Mouse (Mus musculus) myocyte (in vitro differentiated cells): ENCODE measurements at regions not wholly inside any gene's neighbourhood (a gene's known extent, or its start where the extent isn't known, plus 50 kb on each side); places are given as distances from the start of the nearest gene placed in this dataset.

Source experiments
- H3K27me3 ChIP-seq: one replicate; pipeline ENCODE4 v1.6.1; 2011; ENCODE audit not compliant: control insufficient read depth, insufficient read depth, insufficient read length
- H3K36me3 ChIP-seq: one replicate; pipeline ENCODE4 v1.6.1; 2011; ENCODE audit not compliant: control insufficient read depth, insufficient read depth
- H3K4me2 ChIP-seq: one replicate; pipeline ENCODE4 v1.6.1; 2011; ENCODE audit warnings: low read depth, control low read depth
- H3K4me3 ChIP-seq: one replicate; pipeline ENCODE4 v1.5.1; 2011; ENCODE audit warnings: mild to moderate bottlenecking, control low read depth, moderate library complexity
- H3K79me2 ChIP-seq: one replicate; pipeline ENCODE4 v1.6.1; 2011; ENCODE audit not compliant: control insufficient read depth, insufficient read depth
- H3ac ChIP-seq: one replicate; pipeline ENCODE4 v1.6.1; 2011; ENCODE audit not compliant: control insufficient read depth, insufficient read length
- CEBPB ChIP-seq: IDR thresholded peaks from 2 replicates; pipeline ENCODE4 v1.6.1; 2011; ENCODE audit warnings: mild to moderate bottlenecking, moderate library complexity; ENCODE audit not compliant: poor library complexity, insufficient read depth, severe bottlenecking
- E2F4 ChIP-seq: IDR thresholded peaks from one replicate; pipeline ENCODE4 v1.6.1; 2011; ENCODE audit warnings: mild to moderate bottlenecking, control low read depth, moderate library complexity; ENCODE audit not compliant: insufficient read depth
- MAX ChIP-seq: IDR thresholded peaks from one replicate; pipeline ENCODE4 v1.6.1; 2011; ENCODE audit warnings: low read depth, mild to moderate bottlenecking, control low read depth
- MYOD1 ChIP-seq, 3 experiments: IDR thresholded peaks; one replicate each; pipeline ENCODE4 v1.6.1; 2011; ENCODE audit warnings: control low read depth in 2 of 3, low read depth in 2 of 3, mild to moderate bottlenecking in 2 of 3, moderate library complexity in 1 of 3; ENCODE audit not compliant: insufficient read length in 2 of 3, control insufficient read depth in 1 of 3
- MYOG ChIP-seq, 3 experiments: IDR thresholded peaks; one replicate each; pipeline ENCODE4 v1.6.1; 2011; ENCODE audit warnings: control low read depth in 2 of 3, low read depth in 2 of 3, mild to moderate bottlenecking in 2 of 3; ENCODE audit not compliant: insufficient read length in 2 of 3, control insufficient read depth in 1 of 3, insufficient read depth in 1 of 3
- POLR2A ChIP-seq: IDR thresholded peaks from one replicate; pipeline ENCODE4 v1.6.1; 2011; ENCODE audit warnings: low read depth, mild to moderate bottlenecking, control low read depth, moderate library complexity; ENCODE audit not compliant: insufficient read length
- POLR2AphosphoS2 ChIP-seq: IDR thresholded peaks from one replicate; pipeline ENCODE4 v1.6.1; 2011; ENCODE audit warnings: low read depth, control low read depth; ENCODE audit not compliant: insufficient read length
- REST ChIP-seq: IDR thresholded peaks from one replicate; pipeline ENCODE4 v1.6.1; 2011; ENCODE audit warnings: mild to moderate bottlenecking, control low read depth, moderate library complexity; ENCODE audit not compliant: insufficient read depth, insufficient read length
- SRF ChIP-seq: IDR thresholded peaks from one replicate; pipeline ENCODE4 v1.6.1; 2011; ENCODE audit warnings: low read depth; ENCODE audit not compliant: control insufficient read depth, insufficient read length
- TCF12 ChIP-seq: IDR thresholded peaks from one replicate; pipeline ENCODE4 v1.6.1; 2011; ENCODE audit warnings: mild to moderate bottlenecking, control low read depth; ENCODE audit not compliant: poor library complexity, insufficient read depth, severe bottlenecking
- TCF3 ChIP-seq: IDR thresholded peaks from one replicate; pipeline ENCODE4 v1.6.1; 2011; ENCODE audit warnings: low read depth, control low read depth; ENCODE audit not compliant: insufficient read length
- USF1 ChIP-seq: IDR thresholded peaks from one replicate; pipeline ENCODE4 v1.6.1; 2011; ENCODE audit warnings: low read depth, mild to moderate bottlenecking, control low read depth, moderate library complexity

DNA sequence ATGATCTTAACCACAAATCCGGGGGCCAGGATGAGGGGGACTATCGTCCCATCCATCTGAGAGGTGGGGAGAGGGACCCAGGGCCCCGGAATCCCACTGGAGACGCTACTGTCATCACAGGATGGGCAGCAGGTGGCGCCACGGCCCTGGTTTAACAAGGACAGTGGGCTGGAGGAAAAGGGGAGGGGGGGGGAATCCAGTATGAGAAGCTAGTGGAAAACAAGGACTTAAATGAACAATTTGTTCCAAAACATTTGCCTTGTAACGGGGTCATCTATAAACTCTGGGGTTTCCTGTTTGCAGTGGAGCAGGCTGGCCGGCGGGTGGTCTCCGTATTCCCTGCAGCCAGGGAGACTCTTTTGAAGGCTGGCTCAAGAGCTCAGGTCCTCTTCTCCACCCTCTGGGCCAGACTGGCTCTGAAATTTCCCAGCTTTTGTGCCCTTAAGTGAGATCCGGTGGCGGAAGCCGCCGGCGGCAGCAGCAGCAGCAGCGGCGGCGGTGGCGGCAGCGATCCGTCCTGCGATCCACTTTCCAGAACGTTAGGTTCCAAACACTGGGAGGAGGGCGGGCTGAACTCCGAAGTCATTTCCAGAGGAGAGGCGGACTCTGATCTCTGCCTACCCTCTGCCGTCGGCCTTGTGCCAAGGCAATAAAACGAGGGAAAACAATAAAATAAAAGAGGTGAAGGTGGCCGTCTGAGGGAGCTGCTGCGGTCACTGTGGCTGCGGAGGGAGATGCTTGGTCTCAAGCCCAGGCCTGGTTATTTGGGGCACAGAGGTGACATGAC lies 86.8 kb downstream of the 2410131K14Rik start:
- Histone ChIP-seq H3K4me2 (peak overlapping the region; percentile 90), H3K27me3 (no peaks in the 10 kb centered on the region), H3K36me3 (no peaks in the 10 kb centered on the region), H3K79me2 (no peaks in the 10 kb centered on the region), H3ac (no peak overlapping the region), H3K4me3 (peak overlapping the region; percentile 13)
- TF ChIP-seq POLR2A: no peak
- TF ChIP-seq SRF: no peak
- no peak for TF ChIP-seq USF1
- TF ChIP-seq POLR2AphosphoS2: no peak
- no peak for TF ChIP-seq REST

DNA sequence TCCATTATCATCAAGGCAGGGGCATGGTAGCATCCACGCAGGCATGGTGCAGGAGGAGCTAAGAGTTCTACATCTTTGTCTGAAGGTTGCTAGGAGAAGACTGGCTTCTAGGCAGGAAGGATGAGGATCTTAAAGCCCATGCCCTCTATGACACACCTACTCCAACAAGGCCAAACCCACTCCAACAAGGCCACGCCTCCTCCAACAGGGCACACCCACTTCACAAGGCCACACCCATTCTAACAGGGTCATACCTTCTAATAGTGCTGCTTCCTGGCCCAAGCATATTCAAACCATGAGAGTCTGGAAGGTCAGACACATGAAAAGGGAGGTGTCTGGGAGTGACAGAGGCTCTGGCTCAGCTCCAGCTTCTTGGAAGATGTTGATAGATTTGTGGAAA lies 89.0 kb downstream of the 2410131K14Rik start:
- no peaks in the 10 kb centered on the region for H3K27me3 ChIP-seq
- no peak overlapping the region for H3K4me3 ChIP-seq
- TF ChIP-seq MYOD1 (IDR thresholded peaks at IDR 0.05; ENCODE audit: control insufficient read depth in 1 of 3, insufficient read length in 2 of 3, low read depth in 2 of 3): no peak
- TF ChIP-seq CEBPB: no peak
- TF ChIP-seq SRF: no peak
- no peak for TF ChIP-seq TCF3
- TF ChIP-seq REST: no peak
- TF ChIP-seq MAX: no peak
- no peak for TF ChIP-seq MYOG (IDR thresholded peaks at IDR 0.05; ENCODE audit: control insufficient read depth in 1 of 3, insufficient read depth in 1 of 3, insufficient read length in 2 of 3, low read depth in 2 of 3)
- TF ChIP-seq USF1: no peak
- no peak for TF ChIP-seq E2F4
- TF ChIP-seq TCF12: no peak
- TF ChIP-seq POLR2A: no peak
- no peak for TF ChIP-seq POLR2AphosphoS2
- no peak overlapping the region for H3K4me2 ChIP-seq
- no peak overlapping the region for H3ac ChIP-seq
- no peaks in the 10 kb centered on the region for H3K79me2 ChIP-seq
- no peaks in the 10 kb centered on the region for H3K36me3 ChIP-seq

DNA sequence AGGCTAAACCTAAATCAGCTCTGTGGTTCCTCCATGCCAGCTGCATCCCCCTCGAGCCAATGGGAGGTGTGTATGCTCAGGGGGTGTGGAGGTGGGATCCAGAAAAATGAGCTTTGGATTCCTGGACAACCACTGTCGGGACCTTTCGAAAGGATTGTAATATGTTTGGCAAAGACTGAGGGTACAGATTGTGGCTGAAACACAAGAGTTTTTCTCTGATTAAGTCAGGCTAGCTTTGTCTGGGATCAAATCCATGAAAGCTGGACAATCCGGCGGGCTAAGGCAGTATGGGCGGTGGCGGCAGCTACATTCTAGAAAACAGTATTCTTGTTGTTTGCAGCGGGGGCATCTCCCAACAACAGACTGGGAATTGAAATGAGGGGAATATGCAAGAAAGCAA lies 93.2 kb downstream of the 2410131K14Rik start:
- Histone ChIP-seq H3ac (no peak overlapping the region), H3K79me2 (no peaks in the 10 kb centered on the region), H3K4me2 (no peak overlapping the region), H3K36me3 (no peaks in the 10 kb centered on the region), H3K4me3 (no peak overlapping the region), H3K27me3 (peaks cover under 1% of the 10 kb centered on the region)
- TF ChIP-seq POLR2AphosphoS2 (no peak), TCF3 (no peak), MYOD1 (IDR thresholded peaks at IDR 0.05; ENCODE audit: control insufficient read depth in 1 of 3, insufficient read length in 2 of 3, low read depth in 2 of 3) (no peak)

DNA sequence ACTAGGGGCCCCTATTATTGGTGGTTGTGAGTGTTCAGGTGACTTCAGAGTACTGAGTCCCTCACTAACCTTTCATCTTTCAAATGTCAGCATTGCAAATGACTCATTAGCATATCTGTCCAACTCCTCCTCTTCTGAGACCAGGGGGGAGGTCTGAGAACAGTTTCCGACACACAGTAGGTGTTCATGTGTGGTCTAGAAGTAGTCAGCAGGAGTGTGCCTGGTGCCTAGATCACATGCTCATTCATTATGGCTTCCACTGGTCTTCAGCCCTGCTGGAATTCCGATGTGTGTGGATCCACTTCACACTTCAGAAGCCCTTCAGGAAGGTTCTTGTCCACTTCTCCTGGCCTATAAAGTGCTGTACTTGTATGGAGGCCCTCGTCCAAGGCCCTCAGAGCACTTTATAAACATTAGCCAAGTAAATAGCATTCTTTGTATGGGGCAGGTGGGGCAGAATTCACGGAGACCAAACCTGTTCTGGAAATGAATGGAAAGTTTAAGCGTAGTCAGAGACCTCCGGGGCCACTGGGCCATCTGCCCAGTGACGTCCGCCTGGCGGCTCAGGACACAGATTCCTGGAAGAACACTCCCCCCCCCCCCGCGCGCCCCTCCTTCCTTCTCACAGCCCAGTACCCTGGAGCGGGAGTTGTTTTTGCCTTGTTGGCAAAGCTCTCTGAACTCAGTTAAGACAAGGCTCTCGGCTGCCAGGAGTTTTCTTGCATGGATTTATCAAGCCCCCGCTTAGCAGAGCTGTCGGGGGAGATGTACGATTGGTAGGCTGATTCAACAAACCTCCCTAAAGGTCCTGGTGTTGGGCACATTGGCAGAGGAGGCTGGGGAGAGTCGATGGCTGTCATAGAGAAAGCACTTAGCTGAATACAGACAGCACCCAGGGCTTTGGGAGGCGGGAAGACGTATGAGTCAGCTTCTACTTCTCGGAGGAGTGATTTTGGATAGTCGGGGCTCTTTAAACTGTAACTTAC lies 94.9 kb downstream of the 2410131K14Rik start:
- Histone ChIP-seq H3K4me3 (no peak overlapping the region), H3K79me2 (no peaks in the 10 kb centered on the region), H3K36me3 (no peaks in the 10 kb centered on the region), H3ac (no peak overlapping the region), H3K27me3 (peaks cover 7% of the 10 kb centered on the region), H3K4me2 (peak overlapping the region; percentile 64)
- TF ChIP-seq USF1 (no peak), CEBPB (no peak), MYOD1 (IDR thresholded peaks at IDR 0.05; ENCODE audit: control insufficient read depth in 1 of 3, insufficient read length in 2 of 3, low read depth in 2 of 3) (no peak), SRF (no peak), POLR2AphosphoS2 (no peak), MAX (no peak), TCF12 (no peak), E2F4 (no peak), REST (no peak), TCF3 (no peak), POLR2A (no peak), MYOG (IDR thresholded peaks at IDR 0.05; ENCODE audit: control insufficient read depth in 1 of 3, insufficient read depth in 1 of 3, insufficient read length in 2 of 3, low read depth in 2 of 3) (no peak)
